Mouse (Mus musculus) c-Kit-positive CD71-positive TER-119-negative erythroid progenitor cells, embryonic 14.5 days (primary cell): ENCODE measurements around the gene Tstd2.

Source experiments
- DNase-seq: peaks from one replicate; pipeline ENCODE4 v3.0.0-alpha.2; 2013; ENCODE audit warnings: low read depth

The Tstd2 gene

DNA sequence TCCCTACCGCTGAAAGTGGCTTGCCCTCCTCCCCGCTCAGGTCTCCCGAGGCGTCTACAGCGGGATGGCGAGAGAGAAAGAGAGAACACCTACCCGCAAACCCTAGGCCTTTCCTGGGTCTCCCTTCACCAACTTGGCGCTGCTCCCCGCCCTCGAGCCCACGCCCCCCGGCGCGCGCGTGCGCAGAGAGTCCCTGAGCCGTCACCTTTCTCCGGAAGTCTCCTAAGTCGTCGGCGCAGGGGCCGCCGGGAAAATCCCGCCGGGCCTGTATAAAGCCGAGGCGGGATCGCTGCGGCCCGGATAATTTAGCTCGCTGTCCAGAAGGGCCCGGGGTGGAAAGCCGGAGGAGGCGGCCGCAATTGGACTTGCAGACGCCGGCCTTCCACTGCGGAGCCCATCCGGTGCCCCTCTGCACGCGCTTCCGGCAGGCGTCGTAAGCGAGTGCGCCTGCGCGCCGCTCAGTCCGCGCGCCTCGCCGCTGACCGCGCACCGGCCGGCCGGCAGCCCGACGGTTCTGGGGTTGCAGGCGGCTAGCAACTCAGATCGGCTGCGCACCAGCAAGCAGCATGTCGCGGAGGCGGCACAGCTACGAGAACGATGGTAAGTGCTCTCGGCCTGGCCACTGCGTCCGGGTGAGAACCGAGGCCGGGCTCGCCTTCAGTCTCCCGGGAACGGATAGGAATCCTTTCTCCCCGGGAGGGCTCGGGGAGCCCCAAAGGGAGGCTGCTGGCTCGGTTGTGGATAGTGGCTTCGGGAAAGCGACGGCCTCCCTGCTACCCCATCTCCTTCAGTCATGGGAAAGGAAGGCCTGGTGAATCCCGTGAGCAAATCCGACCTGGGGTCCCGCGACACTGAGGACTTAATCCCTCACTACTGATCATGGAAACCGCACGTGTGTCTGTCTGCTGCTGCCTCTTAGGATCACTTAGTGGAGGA, at the start of gene Tstd2, which contains the start of gene Ncbp1:
Gene Tstd2 (minus strand): TSS at position 408 of the 936 bp plus-strand sequence.
Gene Ncbp1 (plus strand): TSS at position 327 of the 936 bp plus-strand sequence.
- peak; percentile 88 for DNase-seq

DNA sequence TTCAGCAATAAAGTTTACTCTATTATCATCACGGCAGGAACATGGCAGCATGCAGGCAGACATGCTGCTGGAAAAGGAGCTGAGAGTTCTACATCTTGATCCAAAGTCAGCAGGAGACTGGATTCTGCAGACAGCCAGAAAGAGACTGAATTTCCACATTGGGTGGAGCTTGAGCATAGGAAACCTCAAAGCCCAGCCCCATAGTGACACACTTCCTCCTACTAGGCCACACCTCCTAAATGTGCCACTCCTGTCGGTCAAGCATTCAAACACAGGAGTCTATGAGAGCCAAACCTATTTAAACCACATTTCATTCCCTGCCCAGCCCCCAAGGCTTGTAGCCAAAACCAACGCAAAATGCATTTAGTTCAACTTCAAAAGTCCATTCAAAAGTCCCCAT, 48.0 kb upstream of the Tstd2 start:
- no peak for DNase-seq

DNA sequence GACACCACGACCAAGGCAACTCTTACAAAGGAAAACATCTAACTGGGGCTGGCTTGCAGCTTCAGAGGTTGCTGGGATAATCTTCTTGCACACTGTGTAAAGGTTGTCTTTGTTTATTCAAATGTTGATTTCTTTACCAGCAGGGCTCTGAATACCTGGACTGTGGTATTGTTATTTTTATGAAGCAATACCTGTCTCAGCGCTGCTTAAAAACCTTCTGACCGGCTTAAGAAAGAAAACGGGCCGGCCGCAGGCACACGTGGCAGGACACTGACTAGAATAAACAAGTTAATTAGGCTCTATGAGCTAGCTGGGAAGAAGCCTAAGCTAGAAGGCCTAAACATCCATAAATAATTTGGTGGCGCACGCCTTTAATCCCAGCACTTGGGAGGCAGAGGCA, 47.4 kb upstream of the Tstd2 start:
- no peak for DNase-seq

DNA sequence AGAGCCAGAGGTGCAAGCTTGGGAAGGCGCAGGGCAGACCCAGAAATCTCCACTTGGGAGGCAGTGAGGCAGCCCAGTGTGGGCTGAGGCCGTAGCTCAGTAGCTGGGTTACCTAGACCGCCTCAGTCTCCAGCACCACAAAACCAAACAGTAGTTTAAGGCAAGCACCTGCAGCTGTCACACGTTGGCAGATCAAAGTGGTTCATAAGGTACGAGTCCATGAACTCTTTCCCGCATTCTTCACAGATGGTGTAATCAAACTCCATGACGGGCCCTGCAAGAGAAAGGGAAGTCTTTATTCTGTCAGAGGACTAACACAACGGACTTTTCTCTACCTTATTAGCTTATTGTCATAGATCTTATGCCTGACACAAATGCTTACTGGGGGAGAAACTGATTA, 46.9 kb upstream of the Tstd2 start:
- DNase-seq: no peak

DNA sequence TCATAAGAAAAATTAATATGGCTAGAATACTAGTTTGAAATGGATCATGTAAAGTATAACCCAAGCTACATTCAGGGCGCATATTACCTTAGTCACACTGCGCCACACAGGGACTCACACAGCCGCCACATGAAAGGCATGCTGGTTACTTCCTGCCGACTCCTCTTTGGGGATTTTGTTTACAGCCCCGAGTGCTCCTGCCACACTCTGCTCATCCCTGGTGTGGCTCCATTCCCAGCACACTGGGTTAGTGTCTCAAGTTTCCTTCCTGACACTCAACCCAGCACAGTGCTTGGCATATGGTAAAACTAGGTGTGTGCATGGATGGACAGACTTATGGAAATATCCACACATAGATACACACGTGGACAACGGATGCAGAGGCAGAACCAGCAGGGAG, 43.7 kb upstream of the Tstd2 start:
- DNase-seq: no peak

DNA sequence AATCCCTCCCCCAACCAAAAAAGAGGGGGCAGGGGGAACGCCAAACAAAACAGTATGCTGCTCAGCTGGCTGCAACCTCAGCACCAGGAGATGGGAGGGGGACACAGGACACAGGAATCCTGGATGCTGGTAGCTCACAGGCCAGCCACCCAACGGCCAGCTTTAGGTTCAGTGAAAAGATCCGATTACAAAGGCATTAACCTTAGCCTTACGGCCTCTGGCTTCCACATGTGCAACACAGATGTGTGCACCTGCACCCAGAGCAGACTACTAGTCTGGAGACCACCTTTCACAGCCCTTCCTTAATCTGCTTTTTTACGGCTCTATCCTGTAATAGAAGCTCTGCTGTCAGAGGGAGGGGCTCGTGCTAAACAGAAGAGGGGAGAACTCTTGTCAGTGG, 42.7 kb upstream of the Tstd2 start:
- no peak for DNase-seq

DNA sequence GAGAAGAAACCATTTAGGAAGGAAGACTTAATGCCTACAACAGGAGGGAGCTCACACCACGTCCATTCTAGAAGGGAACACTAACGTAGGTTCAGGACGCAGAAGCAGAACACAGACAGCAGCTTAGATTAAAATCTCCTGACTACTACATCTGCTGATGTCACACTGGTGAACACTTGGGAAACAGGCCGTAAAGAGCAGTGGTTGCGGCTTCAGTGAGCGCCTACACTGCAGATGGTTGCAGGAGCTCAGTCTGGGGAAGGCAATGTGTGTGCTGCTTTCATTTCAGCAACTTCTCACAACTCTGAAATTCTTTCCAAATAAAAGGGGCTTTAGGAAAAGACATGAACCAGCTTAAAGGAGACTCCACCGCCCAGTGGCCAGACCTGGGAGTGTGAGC, 39.0 kb upstream of the Tstd2 start:
- no peak for DNase-seq

DNA sequence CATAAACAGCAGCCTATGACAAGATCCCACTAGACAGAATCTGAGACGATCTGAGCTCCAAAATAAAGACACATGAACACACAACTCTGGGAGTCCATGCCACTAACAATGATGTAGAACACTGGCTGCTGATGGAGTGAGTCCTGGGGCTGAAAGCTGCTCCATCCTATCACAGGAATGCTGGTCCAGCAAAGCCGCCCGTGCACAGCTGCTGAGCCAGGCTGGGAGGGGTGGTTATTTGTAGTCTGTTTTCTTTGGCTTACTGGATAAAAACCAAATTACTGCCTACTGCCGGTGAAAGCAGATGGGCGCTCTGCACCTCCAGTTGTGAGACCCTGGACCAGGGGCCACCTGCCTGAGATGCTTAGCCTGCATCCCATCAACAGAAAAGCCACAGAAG, 38.5 kb upstream of the Tstd2 start:
- DNase-seq: no peak

DNA sequence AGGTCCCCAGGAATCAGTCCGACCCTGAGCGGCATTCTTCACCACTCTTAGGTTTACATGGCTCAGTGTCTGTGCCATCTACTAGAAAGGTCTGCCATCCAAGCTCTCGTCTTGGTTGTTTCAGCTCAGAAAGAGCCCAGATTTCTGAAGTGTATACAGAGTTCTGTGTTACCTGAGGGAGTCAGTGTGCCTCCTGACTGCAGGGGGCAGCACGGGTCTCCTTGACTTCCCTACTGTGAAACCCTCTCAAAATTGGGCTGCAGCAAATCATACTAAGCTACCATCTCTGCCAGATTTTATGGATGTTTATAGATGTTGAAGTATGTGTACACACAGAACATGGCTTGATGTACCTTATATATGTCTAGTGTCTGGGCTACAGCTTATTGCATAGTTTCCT, 37.8 kb upstream of the Tstd2 start:
- DNase-seq: no peak

DNA sequence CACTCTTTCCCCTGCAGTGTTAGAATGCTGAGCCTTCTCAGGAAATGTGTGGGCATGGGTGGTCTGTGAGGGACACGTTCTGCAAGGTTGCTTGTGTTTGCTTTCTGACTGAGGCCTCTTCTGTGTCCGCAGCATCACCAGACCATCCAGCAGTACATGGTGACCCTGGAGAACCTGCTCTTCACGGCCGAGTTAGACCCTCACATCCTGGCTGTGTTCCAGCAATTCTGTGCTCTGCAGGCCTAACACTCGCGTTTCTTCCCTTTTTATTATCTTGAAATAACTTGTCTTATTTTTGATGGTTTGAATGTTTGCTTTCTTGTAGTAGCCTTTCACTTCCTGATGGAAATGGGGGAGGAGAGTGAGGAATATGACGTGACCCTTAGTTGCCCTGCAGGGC, 33.3 kb upstream of the Tstd2 start:
- no peak for DNase-seq

DNA sequence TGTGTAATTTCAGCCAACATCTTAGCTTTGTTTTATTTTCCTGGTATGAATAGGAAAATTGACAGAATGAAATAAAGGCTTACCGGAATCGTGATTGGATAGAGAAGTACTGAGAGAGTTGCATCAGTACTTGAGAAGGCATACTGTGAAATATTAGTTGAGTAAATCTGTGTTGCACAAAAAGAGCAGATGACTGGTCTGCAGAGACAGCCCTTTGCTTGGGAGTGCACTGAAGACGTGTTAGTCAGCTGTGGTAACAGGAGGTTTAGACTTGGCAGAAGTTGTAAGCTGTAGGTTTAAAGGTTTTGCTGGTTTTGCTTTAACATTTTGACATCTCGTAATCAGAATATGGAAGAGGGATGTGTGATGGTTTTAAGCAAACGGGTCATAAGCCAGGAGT, 27.3 kb upstream of the Tstd2 start:
- DNase-seq: no peak

DNA sequence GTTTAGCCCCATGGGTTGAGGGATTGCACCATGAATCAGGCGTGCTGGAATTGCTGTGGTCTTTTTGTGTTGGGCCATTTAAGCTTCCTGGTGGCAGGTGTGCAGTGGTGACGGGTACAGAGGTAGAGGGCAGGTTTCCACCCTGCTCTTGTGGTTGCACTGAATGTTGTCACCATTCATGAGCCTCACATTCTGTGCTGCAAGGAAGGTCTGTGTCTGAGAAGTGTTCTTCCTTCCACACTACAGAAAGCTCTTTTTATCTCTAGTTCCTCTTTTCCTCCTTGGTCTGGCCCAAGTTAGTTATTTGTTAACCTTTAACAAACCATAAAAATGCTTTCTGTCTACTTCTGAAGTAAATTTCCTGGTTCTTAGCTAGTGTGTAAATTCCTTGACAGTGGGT, 25.5 kb upstream of the Tstd2 start:
- no peak for DNase-seq

DNA sequence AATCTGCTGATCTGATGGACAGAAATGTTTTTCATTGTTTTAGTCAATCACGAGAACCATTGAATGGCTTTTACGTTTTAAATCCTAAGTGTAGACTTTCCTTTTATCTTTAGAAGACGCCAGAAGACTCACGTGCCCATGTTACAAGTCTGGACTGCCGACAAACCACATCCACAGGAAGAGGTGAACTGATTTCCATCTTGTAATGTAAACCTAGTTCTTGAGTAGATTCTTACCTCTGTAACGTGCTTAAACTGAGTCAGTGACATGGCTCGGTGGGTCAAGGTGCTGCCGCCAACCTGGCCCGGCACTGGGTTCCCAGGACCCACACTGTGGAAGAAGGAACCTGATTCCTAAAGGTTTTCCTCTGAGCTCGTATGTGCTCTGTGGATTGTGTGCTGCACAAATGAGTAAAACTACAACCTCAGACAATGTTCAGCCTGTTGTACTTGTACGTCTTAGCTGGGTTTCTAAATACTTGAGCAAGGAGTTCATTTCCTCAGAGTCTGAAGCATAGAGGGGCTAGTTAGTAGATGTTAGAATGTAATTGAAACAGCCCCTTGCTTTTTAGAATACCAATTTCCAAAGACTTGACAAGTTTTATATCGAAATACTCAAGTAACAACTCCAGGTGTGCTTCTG, 13.5 kb upstream of the Tstd2 start:
- DNase-seq: no peak

DNA sequence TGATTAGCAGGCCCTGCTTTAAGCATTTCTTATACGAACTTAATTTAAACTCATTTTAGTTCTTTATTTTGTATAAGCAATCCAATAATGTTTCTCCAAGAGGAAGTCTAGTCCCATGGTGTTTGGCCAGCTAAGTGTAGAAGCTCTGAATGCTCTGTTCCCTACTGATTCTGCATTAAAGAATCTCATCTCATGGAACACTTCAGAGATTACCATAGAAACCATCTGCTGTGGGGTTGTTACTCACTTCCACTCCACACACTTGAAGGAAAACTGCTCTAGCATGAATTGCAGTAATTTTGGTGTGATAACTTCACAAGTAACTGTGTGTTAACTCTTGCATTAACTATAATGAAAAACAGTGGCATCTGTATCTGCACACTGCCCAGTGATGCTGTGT, 8.4 kb upstream of the Tstd2 start:
- DNase-seq: no peak

DNA sequence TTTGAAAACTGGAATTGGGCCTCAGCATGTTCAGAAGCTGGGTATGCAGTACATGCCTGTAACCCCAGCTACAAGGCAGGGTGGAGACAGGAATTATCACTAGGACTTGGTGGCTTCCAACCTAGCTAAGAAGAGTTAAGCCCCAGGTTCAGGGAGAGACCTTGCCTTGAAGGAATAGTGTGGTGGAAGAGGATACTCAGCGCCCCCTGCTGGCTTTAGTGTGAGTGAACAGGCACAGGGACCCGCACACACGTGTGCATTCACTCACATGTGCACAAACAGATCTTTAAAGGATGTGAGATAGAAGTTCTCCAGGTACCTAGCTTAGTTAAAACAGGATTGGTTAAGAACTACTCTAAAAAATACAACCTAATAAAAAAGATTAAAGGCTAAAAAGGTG, 5.8 kb upstream of the Tstd2 start:
- DNase-seq: peak; percentile 32

DNA sequence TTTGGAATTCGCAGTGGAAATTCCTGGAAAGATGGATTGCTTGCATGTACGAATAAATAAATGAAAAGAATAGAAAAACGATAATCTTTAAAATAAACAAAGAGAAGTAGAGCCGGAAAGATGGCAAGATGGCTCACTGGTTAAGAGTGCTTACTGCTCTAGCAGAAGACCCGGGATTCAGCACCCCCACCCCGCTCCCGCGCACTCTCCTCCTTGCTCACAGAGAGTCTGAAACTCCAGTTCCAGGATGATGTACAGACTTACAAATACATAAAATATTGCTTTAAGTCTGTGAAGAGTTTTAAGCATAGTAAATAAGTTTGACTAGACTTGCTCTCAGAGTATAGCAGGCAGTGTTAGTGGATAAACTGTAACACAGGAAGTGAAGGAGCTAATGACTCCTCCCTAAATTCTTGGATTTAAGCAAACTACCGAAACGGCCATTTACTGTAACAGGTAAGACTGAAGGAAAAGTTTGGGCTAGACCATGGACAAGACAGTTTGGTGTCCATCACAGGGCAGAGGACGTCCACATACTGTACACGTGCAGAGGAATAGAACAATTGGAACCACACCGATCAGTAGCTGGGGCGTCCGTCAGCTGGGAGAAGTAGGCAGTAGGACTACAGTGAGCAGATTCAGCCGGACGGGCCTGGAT, 736 bp downstream of the Tstd2 start:
- DNase-seq: peak; percentile 24

DNA sequence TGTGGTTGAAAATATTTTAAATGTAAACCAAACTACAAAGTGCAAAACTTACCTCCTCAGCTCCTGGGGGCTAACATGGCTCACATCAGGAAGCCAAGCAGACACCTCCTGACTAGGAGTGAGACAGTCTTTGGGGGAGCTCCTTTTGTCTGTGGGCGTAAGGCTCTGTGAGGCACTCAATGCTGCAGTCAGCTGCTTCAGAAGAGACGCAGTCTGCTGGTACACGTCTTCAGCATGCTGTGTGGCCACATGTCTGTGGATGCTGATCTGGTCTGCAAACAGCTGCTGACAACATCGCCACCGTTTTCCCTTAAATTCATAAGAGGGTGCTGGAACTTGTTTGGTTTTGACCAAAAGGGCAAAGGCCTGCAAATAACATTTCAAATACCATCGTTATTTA, 6.7 kb downstream of the Tstd2 start:
- no peak for DNase-seq

DNA sequence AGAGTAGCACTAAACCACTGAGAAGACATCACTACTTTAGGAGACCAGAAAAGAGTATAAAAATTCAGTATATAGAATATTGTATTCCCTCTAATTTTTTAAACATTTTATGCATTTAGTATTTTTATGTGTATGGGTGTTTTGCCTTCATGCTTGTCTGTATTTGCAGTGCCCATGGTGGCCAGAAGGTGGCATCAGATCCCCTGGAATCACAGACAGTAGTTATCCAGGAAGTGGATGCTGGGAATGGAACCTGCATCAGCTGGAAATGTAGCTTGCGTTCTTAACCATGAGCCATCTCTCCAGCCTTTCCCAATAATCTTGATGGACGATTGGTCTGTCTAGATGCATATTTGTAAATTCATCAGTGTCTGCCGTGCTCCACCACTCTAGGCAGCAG, 8.3 kb downstream of the Tstd2 start:
- peak; percentile 53 for DNase-seq

DNA sequence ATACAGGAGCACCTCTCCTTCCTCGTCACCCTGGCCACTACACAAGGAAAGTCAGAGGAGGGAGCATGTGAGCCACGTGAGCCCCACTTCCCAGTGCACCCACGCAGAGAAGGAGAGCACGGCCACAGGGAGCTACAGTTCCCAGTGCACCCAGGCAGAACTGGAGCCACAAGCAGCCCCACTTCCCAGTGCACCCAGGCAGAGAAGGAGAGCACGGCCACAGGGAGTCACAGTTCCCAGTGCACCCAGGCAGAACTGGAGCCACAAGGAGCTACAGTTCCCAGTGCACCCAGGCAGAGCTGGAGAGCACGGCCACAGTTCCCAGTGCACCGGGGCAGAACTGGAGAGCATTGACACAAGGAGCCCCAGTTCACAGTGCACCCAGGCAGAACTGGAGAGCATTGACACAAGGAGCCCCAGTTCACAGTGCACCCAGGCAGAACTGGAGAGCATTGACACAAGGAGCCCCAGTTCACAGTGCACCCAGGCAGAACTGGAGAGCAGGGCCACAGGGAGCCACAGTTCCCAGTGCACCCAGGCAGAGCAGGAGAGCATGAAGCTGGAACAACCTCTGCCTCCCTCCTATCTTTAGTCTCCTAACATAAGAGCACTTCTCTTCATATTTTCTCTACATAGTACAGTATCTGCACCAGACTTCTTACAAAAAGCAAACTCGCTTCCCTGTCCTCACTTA, 9.0 kb downstream of the Tstd2 start:
- DNase-seq: no peak

DNA sequence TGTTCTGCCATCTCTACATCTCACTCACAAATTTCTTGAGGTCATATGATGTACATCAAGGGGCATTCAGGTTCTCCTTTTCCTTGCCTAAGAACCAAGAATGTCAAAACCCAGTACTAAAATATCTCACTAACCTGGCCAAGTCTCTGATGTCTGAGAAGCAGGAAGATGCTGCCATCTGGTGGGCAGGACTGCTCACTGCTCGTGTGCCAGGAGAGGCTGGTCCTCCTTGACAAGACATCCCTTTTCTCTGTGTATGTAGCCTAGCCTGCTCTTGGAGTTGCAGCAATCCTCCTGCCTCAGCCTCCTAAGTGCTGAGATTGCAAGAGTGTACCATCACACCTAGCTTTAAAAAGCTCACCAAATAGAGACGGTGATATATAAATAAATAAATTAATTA, 12.0 kb downstream of the Tstd2 start:
- DNase-seq: peak; percentile 61

DNA sequence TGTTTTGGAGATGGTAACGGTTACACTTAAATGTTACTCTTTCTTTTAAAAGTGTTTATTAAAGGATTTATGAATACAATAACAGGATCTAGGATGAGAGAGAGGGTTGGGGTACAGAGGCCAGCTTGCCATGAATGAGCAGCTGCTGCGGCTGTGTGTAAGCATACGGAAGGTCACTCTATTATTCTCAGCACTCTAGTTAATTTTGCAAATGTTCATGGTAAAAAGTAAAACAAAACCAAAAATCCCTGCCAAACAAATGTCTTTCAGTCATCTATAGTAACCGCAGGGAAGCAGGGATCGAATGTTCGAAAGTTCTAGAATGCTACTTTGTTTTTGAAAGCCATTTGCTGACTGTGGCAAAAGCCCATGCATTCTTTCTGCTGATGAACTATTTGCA, 15.1 kb downstream of the Tstd2 start:
- DNase-seq: no peak

DNA sequence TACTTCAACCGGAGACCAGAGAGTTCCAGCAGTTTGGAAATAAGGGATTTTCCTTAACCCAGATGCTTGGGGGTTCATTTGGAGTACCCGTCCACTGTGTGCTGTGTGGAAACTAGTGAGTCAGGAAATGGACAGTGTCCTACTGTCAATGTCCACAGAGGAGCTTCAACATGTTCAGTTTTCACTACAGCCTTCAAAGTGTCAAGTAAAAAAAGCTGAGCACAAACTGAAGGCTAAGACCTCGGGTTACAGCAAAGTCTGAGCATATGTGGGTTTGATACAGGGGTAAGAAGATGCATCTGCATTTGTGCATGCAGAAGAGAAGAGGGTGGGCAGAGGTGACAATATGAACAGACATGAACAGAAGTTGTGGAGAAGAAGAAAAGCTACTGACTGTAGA, 17.7 kb downstream of the Tstd2 start:
- no peak for DNase-seq
